Mouse (Mus musculus) neural tube, embryonic 13.5 days (tissue): ENCODE results near the gene Ccdc34. TPM values are rescaled to one million over a fixed set of nuclear protein-coding genes. Genes with fewer than 3 reads are reported as not detected.

ENCODE experiments used
- ATAC-seq: fragments of 200-750 bp; cut with Nextera tagmentation; 2 replicates; pipeline ENCODE4 v1.8.0; 2017; ENCODE audit warnings: low read depth, mild to moderate bottlenecking, moderate TSS enrichment, moderate library complexity
- H3K27ac ChIP-seq: fragments of 300-500 bp; sonication (generic); replicated peaks from 2 replicates; pipeline ENCODE4 v1.5.1; 2015; ENCODE audit warnings: moderate library complexity, mild to moderate bottlenecking, inconsistent platforms
- H3K27me3 ChIP-seq: fragments of 300-500 bp; sonication (generic); 2 replicates; pipeline ENCODE4 v1.6.1; 2015; ENCODE audit warnings: mild to moderate bottlenecking, inconsistent platforms
- H3K36me3 ChIP-seq: fragments of 300-500 bp; sonication (generic); 2 replicates; pipeline ENCODE4 v1.6.1; 2015; ENCODE audit warnings: mild to moderate bottlenecking, inconsistent platforms
- H3K4me1 ChIP-seq: fragments of 300-500 bp; sonication (generic); replicated peaks from 2 replicates; pipeline ENCODE4 v1.6.1; 2015; ENCODE audit warnings: inconsistent platforms
- H3K4me2 ChIP-seq: fragments of 300-500 bp; sonication (generic); 2 replicates; pipeline ENCODE4 v1.6.1; 2015; ENCODE audit warnings: inconsistent platforms, mild to moderate bottlenecking, moderate library complexity
- H3K4me3 ChIP-seq: fragments of 300-500 bp; sonication (generic); 2 replicates; pipeline ENCODE4 v1.5.1; 2015; ENCODE audit warnings: mild to moderate bottlenecking, inconsistent platforms
- H3K9ac ChIP-seq: fragments of 300-500 bp; sonication (generic); 2 replicates; pipeline ENCODE4 v1.6.1; 2015; ENCODE audit warnings: moderate library complexity, mild to moderate bottlenecking, inconsistent platforms
- H3K9me3 ChIP-seq: fragments of 300-500 bp; sonication (generic); 2 replicates; pipeline ENCODE4 v1.6.1; 2016; ENCODE audit warnings: inconsistent platforms
- WGBS: fragments of 180-500 bp; shearing (Covaris S2); methylation state at CpG from one replicate; pipeline ENCODE4 v1.1.7; 2015; 5-methylcytosine and 5-hydroxymethylcytosine counted together
- polyA plus RNA-seq: library from polyadenylated mRNA; unstranded; fragments of >200 nt; fragmentation: Nextera tagmentation; extraction: Ambion mirVana; gene quantifications from 2 replicates; pipeline ENCODE4 v1.2.1, GENCODE M21; 2015

Ccdc34 gene
- 34.6 and 36.1 TPM in 2 replicates for polyA plus RNA-seq

- no peaks in the 10 kb centered on the region for H3K9me3 ChIP-seq
- peaks cover 35% of the 10 kb centered on the region for H3K4me1 ChIP-seq
- peak within 1 kb of the TSS; percentile 91 for H3K27ac ChIP-seq
- under 1% methylated on average over 55 of the region's 55 CpGs for WGBS
- peak; percentile 100 for ATAC-seq
- H3K27me3 ChIP-seq: no peaks in the 10 kb centered on the region
- H3K4me3 ChIP-seq: peak within 1 kb of the TSS; percentile 81
- peaks cover 11% of the 10 kb centered on the region for H3K36me3 ChIP-seq
- H3K9ac ChIP-seq: peak within 1 kb of the TSS; percentile 94
- peak within 1 kb of the TSS; percentile 71 for H3K4me2 ChIP-seq
Observed at GRCm38 (mm10) chr2:110017616-110018505, at the start of gene Ccdc34. TSS of gene Ccdc34 (plus strand) at chr2:110017817.

DNA sequence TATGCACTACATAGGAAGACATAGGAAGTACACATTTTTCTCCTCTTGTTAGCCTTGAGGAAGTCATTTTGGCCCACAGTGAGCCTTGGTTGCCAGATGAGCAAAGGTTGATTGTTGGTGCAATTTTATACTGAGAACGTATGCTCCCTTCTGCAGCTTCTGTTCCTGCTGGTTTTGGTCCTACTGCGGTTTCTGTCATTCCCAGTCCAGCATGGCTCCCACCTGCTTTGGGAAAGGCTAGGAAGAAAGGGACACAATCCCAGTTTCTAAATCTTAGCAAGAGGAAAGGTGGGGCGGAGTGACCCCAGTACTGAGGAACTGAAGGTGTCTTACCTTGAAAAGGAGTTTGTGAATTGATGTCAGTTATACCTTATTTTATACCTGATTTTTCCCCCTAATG lies 48.2 kb upstream of the Ccdc34 start:
- no peak for ATAC-seq
- no peaks in the 10 kb centered on the region for H3K27me3 ChIP-seq
- H3K4me2 ChIP-seq: no peak overlapping the region
- 79% methylated on average over 3 of the region's 3 CpGs for WGBS
- no peak overlapping the region for H3K4me3 ChIP-seq
- H3K9ac ChIP-seq: no peak overlapping the region
- H3K9me3 ChIP-seq: no peaks in the 10 kb centered on the region
- H3K36me3 ChIP-seq: no peaks in the 10 kb centered on the region
- H3K27ac ChIP-seq: no peak overlapping the region
- H3K4me1 ChIP-seq: peaks cover 18% of the 10 kb centered on the region

- peaks cover 18% of the 10 kb centered on the region for H3K4me1 ChIP-seq
- H3K9me3 ChIP-seq: no peaks in the 10 kb centered on the region
- H3K9ac ChIP-seq: no peak overlapping the region
- no peak for ATAC-seq
- H3K4me3 ChIP-seq: no peak overlapping the region
- WGBS: 53% methylated on average over 10 of the region's 10 CpGs
- no peak overlapping the region for H3K27ac ChIP-seq
- H3K27me3 ChIP-seq: no peaks in the 10 kb centered on the region
- no peak overlapping the region for H3K4me2 ChIP-seq
- no peaks in the 10 kb centered on the region for H3K36me3 ChIP-seq
Observed at GRCm38 (mm10) chr2:109969926-109970532, 47.6 kb upstream of the Ccdc34 start.

DNA sequence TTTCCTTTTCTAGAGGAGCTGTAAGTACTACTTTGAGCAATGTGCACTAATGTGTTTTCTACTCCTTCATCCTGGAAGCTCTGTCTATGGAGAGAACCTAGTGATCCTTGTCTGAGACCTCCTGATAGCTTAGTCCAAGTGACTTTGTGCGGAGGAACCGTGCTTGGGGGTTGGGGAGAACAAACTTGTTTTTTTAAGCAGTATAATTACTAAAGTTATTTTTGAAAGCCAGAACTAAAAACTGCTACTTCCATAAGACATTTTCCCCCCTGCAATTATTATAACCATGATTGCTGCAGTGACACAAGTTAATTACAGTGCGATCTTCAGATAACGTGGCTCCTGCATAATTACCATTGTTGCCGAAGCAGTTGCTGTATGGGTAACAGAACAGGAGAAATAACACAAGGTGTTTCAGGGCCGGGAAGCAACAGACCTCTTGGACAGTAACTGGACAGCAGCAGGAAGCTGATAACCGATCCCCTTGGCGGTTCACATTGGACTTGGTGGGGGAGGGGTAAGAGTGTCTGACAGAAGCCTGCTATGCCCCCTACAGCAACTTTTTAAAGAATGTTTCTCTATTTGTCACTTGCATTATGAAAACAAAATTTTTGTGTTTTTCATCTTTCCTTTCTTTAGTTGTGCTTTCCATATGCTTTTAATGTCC lies 46.7 kb upstream of the Ccdc34 start:
- Histone ChIP-seq H3K9ac (no peak overlapping the region), H3K9me3 (no peaks in the 10 kb centered on the region), H3K36me3 (peaks cover 3% of the 10 kb centered on the region; the same call in 1 of the 2 replicates), H3K4me1 (peaks cover 18% of the 10 kb centered on the region), H3K4me3 (no peak overlapping the region), H3K27me3 (no peaks in the 10 kb centered on the region), H3K4me2 (no peak overlapping the region), H3K27ac (no peak overlapping the region)
- no peak for ATAC-seq
- WGBS: 63% methylated on average over 8 of the region's 8 CpGs

DNA sequence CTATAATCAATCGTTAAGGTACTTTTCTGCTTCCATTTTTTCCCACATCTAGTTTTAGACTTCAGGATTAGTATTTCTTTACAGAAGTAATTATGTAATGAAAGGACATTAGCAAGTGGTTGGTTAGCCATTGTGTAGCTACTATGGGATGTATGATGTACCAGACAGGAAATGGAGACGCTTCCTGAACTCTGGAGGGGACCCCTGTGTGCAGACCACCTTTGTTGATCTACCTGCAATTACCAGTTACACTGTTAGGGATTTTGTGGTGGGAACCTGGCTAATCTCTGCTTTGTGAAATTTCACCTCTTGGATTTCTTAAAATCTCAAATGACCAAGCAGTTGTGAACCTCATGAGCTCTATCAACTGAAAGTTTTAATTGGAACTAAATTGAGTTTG lies 45.3 kb upstream of the Ccdc34 start:
- Histone ChIP-seq H3K9me3 (no peaks in the 10 kb centered on the region), H3K9ac (no peak overlapping the region), H3K27me3 (no peaks in the 10 kb centered on the region), H3K27ac (no peak overlapping the region), H3K4me3 (no peak overlapping the region), H3K4me2 (no peak overlapping the region), H3K36me3 (peaks cover 3% of the 10 kb centered on the region; the same call in 1 of the 2 replicates), H3K4me1 (peaks cover 18% of the 10 kb centered on the region)
- WGBS: 91% methylated on average over 2 of the region's 2 CpGs
- no peak for ATAC-seq

- H3K9me3 ChIP-seq: no peaks in the 10 kb centered on the region
- no peak overlapping the region for H3K4me3 ChIP-seq
- no peak overlapping the region for H3K27ac ChIP-seq
- H3K4me1 ChIP-seq: peaks cover 18% of the 10 kb centered on the region
- 84% methylated on average over 7 of the region's 7 CpGs for WGBS
- H3K27me3 ChIP-seq: no peaks in the 10 kb centered on the region
- H3K36me3 ChIP-seq: peaks cover 3% of the 10 kb centered on the region; the same call in 1 of the 2 replicates
- H3K9ac ChIP-seq: no peak overlapping the region
- no peak overlapping the region for H3K4me2 ChIP-seq
- no peak for ATAC-seq
Observed at GRCm38 (mm10) chr2:109972922-109973321, 44.7 kb upstream of the Ccdc34 start.

DNA sequence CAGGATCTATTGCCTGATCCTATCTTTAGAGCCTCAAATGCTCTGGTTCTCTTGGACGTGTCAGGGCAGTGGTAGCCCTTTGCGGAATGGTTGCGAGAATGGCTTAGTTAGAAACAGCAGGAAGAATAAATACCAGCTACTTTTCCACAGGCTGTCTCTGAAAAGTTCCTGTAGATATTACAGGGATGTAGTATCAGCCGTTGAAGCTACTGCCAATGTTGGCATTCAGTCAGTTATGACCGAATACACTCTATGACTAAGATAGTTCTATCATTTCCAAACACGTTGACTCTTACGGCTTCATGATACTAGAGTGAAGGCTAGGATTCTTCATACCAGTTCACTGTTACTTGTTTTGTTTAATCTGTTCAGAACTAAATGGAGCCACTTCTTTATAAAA lies 42.8 kb upstream of the Ccdc34 start:
- H3K36me3 ChIP-seq: peaks cover 3% of the 10 kb centered on the region; the same call in 1 of the 2 replicates
- no peak overlapping the region for H3K9ac ChIP-seq
- H3K9me3 ChIP-seq: no peaks in the 10 kb centered on the region
- H3K4me3 ChIP-seq: no peak overlapping the region
- peaks cover 16% of the 10 kb centered on the region; the same call in 1 of the 2 replicates for H3K4me1 ChIP-seq
- no peak overlapping the region for H3K4me2 ChIP-seq
- H3K27ac ChIP-seq: no peak overlapping the region
- H3K27me3 ChIP-seq: no peaks in the 10 kb centered on the region
- WGBS: 96% methylated on average over 7 of the region's 7 CpGs
- ATAC-seq: no peak

DNA sequence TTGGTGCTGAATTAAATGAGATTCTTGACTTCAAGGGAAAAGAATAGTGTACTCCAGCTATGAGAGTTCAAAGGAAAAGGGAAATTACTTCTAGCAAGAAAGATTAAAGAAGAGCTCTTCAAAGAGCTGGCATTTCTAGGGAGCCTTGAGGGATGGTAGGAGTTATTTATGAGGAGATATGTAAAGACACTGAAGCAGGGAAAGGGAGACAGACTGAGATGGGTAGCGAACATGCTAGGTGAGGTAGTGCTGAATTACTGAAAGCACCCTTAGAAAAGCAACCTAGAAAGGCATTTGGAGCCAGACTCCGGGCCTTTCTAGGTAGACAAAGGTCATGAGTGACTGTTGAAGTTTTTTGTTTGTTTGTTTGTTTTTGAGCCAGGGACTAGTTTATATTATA lies 41.4 kb upstream of the Ccdc34 start:
- Histone ChIP-seq H3K36me3 (peaks cover 3% of the 10 kb centered on the region; the same call in 1 of the 2 replicates), H3K4me1 (peaks cover 10% of the 10 kb centered on the region; the same call in 1 of the 2 replicates), H3K9me3 (no peaks in the 10 kb centered on the region), H3K9ac (no peak overlapping the region), H3K4me3 (no peak overlapping the region), H3K27ac (no peak overlapping the region), H3K4me2 (no peak overlapping the region), H3K27me3 (no peaks in the 10 kb centered on the region)
- no peak for ATAC-seq
- WGBS: 93% methylated on average over 2 of the region's 2 CpGs

DNA sequence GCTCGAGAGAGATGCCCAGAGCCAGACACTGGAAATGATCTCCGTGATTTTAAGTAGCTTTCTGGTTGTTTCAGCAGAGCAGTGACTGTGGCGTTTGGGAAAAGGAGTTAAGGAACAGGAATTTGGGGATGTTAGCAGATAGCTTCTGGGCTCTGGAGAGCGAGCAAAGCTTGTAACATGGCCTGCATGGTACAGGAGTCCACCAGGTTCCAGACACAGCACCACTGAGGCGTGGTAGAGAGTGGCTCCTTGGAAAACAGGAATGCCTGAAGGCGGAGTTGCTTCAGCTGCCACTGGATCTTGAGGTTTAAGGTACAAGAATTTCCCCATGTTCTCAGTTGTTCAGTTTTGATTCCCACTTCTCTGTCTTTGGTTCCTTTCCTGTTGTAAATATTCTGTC lies 40.3 kb upstream of the Ccdc34 start:
- H3K4me3 ChIP-seq: no peak overlapping the region
- 86% methylated on average over 6 of the region's 6 CpGs for WGBS
- peaks cover 10% of the 10 kb centered on the region; the same call in 1 of the 2 replicates for H3K4me1 ChIP-seq
- H3K27ac ChIP-seq: no peak overlapping the region
- H3K9me3 ChIP-seq: no peaks in the 10 kb centered on the region
- peaks cover 3% of the 10 kb centered on the region; the same call in 1 of the 2 replicates for H3K36me3 ChIP-seq
- no peak overlapping the region for H3K4me2 ChIP-seq
- H3K27me3 ChIP-seq: no peaks in the 10 kb centered on the region
- H3K9ac ChIP-seq: no peak overlapping the region
- ATAC-seq: no peak

DNA sequence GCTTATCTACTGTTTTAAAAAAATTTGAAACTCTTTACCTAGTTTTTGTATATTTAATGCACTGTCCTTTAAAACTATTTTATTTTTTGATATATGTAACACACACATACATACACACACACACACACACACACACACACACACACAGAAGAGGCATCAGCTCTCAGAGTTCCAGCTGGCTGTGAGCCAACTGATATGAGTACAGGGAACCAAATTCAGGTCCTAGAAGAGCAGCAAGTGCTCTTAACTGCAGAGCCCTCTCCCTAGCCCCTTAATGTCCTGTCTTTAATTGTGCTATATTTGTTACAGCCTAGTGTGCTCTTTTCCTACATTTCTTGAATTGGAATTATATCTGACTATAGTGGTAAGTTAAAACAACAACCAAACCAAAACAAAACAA lies 38.4 kb upstream of the Ccdc34 start:
- Histone ChIP-seq H3K4me3 (no peak overlapping the region), H3K9ac (no peak overlapping the region), H3K4me1 (peaks cover 10% of the 10 kb centered on the region; the same call in 1 of the 2 replicates), H3K27ac (no peak overlapping the region), H3K36me3 (peaks cover 3% of the 10 kb centered on the region; the same call in 1 of the 2 replicates), H3K27me3 (no peaks in the 10 kb centered on the region), H3K4me2 (no peak overlapping the region), H3K9me3 (no peaks in the 10 kb centered on the region)
- no peak for ATAC-seq

DNA sequence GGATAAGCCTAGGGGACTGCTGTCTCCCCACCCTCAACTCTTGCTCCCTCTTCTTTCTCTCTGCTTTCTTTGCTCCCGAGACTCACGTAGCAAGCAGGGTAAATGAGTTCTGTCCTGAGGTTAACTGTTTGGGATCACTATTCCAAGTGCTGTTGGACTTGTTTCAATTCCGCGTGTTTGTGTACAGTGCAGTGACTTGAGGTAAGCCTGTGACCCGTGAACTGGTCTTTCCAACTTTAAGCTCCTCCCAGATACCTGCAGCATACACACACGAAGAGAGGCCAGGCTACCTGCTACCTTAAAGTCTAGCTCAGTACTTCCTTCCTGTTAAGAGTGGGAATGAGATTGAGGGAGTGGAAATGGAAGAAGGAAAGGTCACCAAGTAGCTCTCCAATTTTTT lies 34.2 kb upstream of the Ccdc34 start:
- Histone ChIP-seq H3K27ac (no peak overlapping the region), H3K36me3 (no peaks in the 10 kb centered on the region), H3K27me3 (no peaks in the 10 kb centered on the region), H3K9ac (no peak overlapping the region), H3K4me2 (no peak overlapping the region), H3K4me1 (peaks cover 48% of the 10 kb centered on the region), H3K9me3 (no peaks in the 10 kb centered on the region), H3K4me3 (no peak overlapping the region)
- ATAC-seq: no peak
- WGBS: 95% methylated on average over 6 of the region's 6 CpGs

- Histone ChIP-seq H3K4me1 (peaks cover 56% of the 10 kb centered on the region), H3K9ac (no peak overlapping the region), H3K27ac (no peak overlapping the region), H3K4me3 (no peak overlapping the region), H3K27me3 (no peaks in the 10 kb centered on the region), H3K9me3 (no peaks in the 10 kb centered on the region), H3K4me2 (no peak overlapping the region), H3K36me3 (no peaks in the 10 kb centered on the region)
- 79% methylated on average over 1 of the region's 1 CpGs for WGBS
- ATAC-seq: no peak
Observed at GRCm38 (mm10) chr2:109984930-109985329, 32.7 kb upstream of the Ccdc34 start.
